Mouse (Mus musculus): Measurements from ENCODE around the gene Fam110a. TPM values are rescaled to one million over a fixed set of nuclear protein-coding genes. Genes with fewer than 3 reads are reported as not detected.

The Fam110a gene
- polyA plus RNA-seq, 1 experiment, result 16.2 TPM

DNA sequence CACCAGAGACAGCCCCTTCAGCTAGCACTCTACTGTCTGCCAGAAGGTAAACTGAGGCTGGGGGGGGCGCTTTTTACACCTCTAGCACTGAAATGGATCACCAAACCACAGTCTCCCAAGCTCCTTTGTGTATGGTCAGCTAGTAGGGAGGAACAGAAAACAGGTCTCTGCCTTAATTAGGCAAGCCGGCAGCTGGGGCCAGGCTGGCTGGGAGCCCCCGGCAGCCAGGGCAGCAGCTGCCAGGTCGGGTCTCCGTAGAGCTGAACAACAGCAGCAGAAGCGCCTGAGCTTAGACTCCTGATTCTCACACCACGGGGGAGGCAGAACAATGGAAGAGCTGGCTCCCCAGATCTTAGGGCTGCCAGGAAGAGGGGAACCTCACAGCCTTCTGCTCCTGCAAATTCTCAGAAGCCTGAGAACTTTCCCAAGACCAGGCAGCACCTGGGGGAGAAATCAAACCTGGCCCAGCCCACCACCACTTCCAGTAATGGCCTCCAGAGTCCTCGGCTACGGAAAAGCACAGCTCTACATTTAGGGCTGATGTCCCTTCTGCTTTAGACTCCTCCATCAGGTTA lies 12.8 kb downstream of the Fam110a start:
- no peak overlapping the region for H3K4me3 ChIP-seq (ENCODE audit: insufficient read depth, low read depth, low read length)
- H3K27me3 ChIP-seq (replicated peaks; ENCODE audit: control insufficient read depth, insufficient read depth, low read length), result no peaks in the 10 kb centered on the region
- WGBS, result 59% methylated on average over 9 of the region's 9 CpGs
- no peak overlapping the region for H3K27ac ChIP-seq (ENCODE audit: insufficient read depth, low read depth, low read length)
- TF ChIP-seq CTCF (conservative IDR thresholded peaks at IDR 0.05; ENCODE audit: insufficient read depth, insufficient read length, low read depth, low read length), result no peak
- TF ChIP-seq POLR2A (IDR thresholded peaks at IDR 0.05; ENCODE audit: low read depth, low read length), result no peak
- H3K36me3 ChIP-seq (ENCODE audit: control insufficient read depth, insufficient read depth, low read length), result no peaks in the 10 kb centered on the region
- 0 out of 2 replicates have a peak, but pooled peaks cover 6% of the 10 kb centered on the region for H3K4me1 ChIP-seq (ENCODE audit: control insufficient read depth, insufficient read depth, low read length)
- no peak for DNase-seq

DNA sequence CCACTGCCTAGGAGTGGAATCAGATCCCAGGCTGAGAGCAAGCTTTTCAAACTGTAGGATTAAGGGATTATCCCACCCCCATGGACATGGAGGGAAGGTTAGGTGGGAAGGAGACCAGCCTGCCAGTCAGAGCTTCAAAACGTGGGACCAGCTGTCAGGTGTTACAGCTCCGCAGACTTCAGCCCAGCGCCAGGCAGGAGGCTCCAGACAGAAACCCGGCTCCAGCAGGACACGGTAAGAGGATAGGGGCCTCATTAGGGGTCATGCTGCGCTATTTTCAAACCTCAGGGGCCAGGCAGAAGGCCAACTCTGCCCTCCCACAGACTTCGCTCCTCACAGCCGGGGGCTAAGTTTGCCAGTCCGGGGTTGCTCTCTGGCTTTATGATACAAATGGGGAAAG lies 16.0 kb downstream of the Fam110a start:
- Histone ChIP-seq H3K4me3 (ENCODE audit: insufficient read depth, low read depth, low read length) (no peak overlapping the region), H3K4me1 (ENCODE audit: control insufficient read depth, insufficient read depth, low read length) (0 out of 2 replicates have a peak, but pooled peaks cover 2% of the 10 kb centered on the region), H3K27ac (ENCODE audit: insufficient read depth, low read depth, low read length) (no peak overlapping the region), H3K27me3 (replicated peaks; ENCODE audit: control insufficient read depth, insufficient read depth, low read length) (no peaks in the 10 kb centered on the region), H3K36me3 (ENCODE audit: control insufficient read depth, insufficient read depth, low read length) (no peaks in the 10 kb centered on the region)
- TF ChIP-seq CTCF (conservative IDR thresholded peaks at IDR 0.05; ENCODE audit: insufficient read depth, insufficient read length, low read depth, low read length), result no peak
- TF ChIP-seq POLR2A (IDR thresholded peaks at IDR 0.05; ENCODE audit: low read depth, low read length), result no peak
- WGBS, result 48% methylated on average over 9 of the region's 9 CpGs
- no peak for DNase-seq

DNA sequence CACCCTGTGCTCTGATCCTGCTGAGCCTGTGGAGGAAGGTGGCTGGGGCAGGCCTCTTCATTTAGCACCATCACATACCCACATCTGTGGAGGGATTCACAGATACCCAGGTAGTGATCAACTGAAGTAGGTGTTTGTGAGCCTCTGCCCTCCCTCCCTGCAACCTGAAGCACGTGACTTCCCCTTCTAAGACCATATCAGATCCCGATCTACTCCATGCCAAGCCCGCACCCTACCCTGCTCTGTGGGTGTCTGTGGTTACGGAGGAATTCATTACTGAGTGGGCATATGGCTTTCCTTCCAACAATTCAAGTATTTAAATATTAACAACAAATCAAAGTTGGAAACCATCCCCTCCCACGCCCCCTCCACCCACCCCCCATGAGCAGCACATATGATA lies 16.7 kb downstream of the Fam110a start:
- no peak for DNase-seq
- WGBS, result 96% methylated on average over 5 of the region's 5 CpGs
- no peaks in the 10 kb centered on the region for H3K27me3 ChIP-seq (replicated peaks; ENCODE audit: control insufficient read depth, insufficient read depth, low read length)
- H3K4me1 ChIP-seq (ENCODE audit: control insufficient read depth, insufficient read depth, low read length), result 0 out of 2 replicates have a peak, but pooled peaks cover 2% of the 10 kb centered on the region
- no peak overlapping the region for H3K27ac ChIP-seq (ENCODE audit: insufficient read depth, low read depth, low read length)
- H3K36me3 ChIP-seq (ENCODE audit: control insufficient read depth, insufficient read depth, low read length), result no peaks in the 10 kb centered on the region
- H3K4me3 ChIP-seq (ENCODE audit: insufficient read depth, low read depth, low read length), result no peak overlapping the region
- no peak for TF ChIP-seq POLR2A (IDR thresholded peaks at IDR 0.05; ENCODE audit: low read depth, low read length)
- no peak for TF ChIP-seq CTCF (conservative IDR thresholded peaks at IDR 0.05; ENCODE audit: insufficient read depth, insufficient read length, low read depth, low read length)

DNA sequence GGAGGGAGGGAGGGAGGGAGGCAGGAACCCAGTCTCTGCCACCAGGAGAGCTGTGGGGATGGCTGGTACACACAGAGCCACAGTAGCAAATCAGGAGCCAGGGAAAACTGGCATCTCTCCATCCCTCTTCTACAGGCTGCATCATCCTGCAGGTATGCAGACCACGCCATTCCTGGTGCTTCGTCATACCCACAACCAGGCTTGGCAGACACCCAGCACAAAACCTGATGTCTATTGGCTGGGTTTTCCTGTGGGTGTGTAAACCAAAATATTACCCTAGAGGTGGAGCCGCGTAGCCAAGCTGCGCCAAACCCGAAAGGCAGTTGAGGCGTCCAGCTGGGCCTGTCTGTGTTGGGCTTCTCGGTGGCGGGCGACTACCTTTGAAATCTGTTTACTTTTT lies 17.5 kb downstream of the Fam110a start:
- Histone ChIP-seq H3K27me3 (replicated peaks; ENCODE audit: control insufficient read depth, insufficient read depth, low read length) (no peaks in the 10 kb centered on the region), H3K36me3 (ENCODE audit: control insufficient read depth, insufficient read depth, low read length) (no peaks in the 10 kb centered on the region), H3K4me1 (ENCODE audit: control insufficient read depth, insufficient read depth, low read length) (0 out of 2 replicates have a peak, but pooled peaks cover 2% of the 10 kb centered on the region), H3K4me3 (ENCODE audit: insufficient read depth, low read depth, low read length) (no peak overlapping the region), H3K27ac (ENCODE audit: insufficient read depth, low read depth, low read length) (no peak overlapping the region)
- 76% methylated on average over 10 of the region's 10 CpGs for WGBS
- TF ChIP-seq POLR2A (IDR thresholded peaks at IDR 0.05; ENCODE audit: low read depth, low read length) (no peak), CTCF (conservative IDR thresholded peaks at IDR 0.05; ENCODE audit: insufficient read depth, insufficient read length, low read depth, low read length) (no peak)
- DNase-seq, result peak; percentile 87

DNA sequence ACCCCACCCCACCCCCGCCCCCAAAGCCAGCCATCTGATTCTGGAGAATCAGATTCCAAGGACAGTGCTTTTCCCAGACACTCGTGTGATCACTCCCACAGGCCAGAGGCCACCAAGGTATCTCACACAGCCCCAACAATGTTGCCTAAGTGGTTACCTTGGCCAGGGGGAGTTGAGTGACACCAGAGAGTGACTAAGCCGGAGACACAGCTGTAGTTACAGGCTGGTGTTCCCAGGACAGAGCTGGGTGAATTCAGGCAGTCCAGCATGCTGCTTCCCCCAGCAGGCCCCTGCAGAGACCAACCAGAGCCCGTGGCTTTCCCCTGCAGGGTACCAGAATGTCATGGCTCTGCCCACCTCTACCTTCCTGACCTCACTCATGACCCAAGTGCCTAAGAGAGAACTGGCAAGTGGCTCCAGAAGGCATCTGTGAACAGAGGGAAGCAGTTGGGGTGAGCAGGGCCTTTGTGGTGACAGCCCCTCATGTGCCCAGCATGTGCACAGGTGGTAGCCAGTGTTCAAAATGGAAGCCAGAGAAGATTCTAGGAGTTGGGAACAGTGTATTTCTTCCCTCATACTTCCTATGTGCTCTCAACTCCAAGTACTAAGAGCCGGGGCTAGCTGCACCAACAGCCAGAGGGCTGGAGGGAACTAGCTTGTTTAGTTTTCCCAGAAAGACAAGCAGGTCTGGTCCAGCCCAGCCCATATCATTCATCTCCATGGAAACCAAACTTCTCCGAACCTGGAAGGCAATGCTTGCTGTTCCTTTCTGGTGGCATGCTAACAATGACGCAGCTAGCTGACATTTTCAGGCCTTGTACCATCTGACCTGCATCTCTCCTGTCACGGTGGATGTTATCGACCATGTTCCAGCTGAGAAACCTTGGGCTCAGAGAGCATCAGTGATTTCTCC lies 18.5 kb downstream of the Fam110a start:
- Histone ChIP-seq H3K27ac (ENCODE audit: insufficient read depth, low read depth, low read length) (no peak overlapping the region), H3K4me3 (ENCODE audit: insufficient read depth, low read depth, low read length) (no peak overlapping the region), H3K36me3 (ENCODE audit: control insufficient read depth, insufficient read depth, low read length) (no peaks in the 10 kb centered on the region), H3K27me3 (replicated peaks; ENCODE audit: control insufficient read depth, insufficient read depth, low read length) (no peaks in the 10 kb centered on the region), H3K4me1 (ENCODE audit: control insufficient read depth, insufficient read depth, low read length) (0 out of 2 replicates have a peak, but pooled peaks cover 2% of the 10 kb centered on the region)
- WGBS, result 76% methylated on average over 9 of the region's 9 CpGs
- TF ChIP-seq POLR2A (IDR thresholded peaks at IDR 0.05; ENCODE audit: low read depth, low read length) (no peak), CTCF (conservative IDR thresholded peaks at IDR 0.05; ENCODE audit: insufficient read depth, insufficient read length, low read depth, low read length) (no peak)
- DNase-seq, result no peak

DNA sequence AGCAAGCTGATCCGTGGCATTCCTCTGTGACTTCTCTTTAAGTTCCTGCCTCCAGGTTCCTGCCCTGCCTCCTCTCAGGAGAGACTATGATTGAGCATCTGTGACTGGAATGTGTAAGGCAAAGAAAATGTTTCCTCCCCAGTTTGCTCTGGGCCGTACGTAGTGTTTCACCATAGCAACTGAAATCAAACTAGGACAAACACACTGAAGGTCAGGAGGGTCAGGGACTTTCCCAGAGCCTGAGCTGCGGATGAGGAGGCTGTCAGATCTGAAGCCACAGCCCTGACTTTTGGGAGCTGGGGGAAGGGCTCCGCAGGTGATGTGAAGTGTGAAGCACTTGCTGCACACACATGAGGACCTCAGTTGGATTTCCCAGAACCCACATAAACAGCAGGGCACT lies 20.7 kb downstream of the Fam110a start:
- no peak for DNase-seq
- 39% methylated on average over 5 of the region's 5 CpGs for WGBS
- TF ChIP-seq CTCF (conservative IDR thresholded peaks at IDR 0.05; ENCODE audit: insufficient read depth, insufficient read length, low read depth, low read length) (no peak), POLR2A (IDR thresholded peaks at IDR 0.05; ENCODE audit: low read depth, low read length) (no peak)
- Histone ChIP-seq H3K27me3 (replicated peaks; ENCODE audit: control insufficient read depth, insufficient read depth, low read length) (no peaks in the 10 kb centered on the region), H3K27ac (ENCODE audit: insufficient read depth, low read depth, low read length) (no peak overlapping the region), H3K4me1 (ENCODE audit: control insufficient read depth, insufficient read depth, low read length) (0 out of 2 replicates have a peak, but pooled peaks cover 2% of the 10 kb centered on the region), H3K36me3 (ENCODE audit: control insufficient read depth, insufficient read depth, low read length) (no peaks in the 10 kb centered on the region), H3K4me3 (ENCODE audit: insufficient read depth, low read depth, low read length) (no peak overlapping the region)

DNA sequence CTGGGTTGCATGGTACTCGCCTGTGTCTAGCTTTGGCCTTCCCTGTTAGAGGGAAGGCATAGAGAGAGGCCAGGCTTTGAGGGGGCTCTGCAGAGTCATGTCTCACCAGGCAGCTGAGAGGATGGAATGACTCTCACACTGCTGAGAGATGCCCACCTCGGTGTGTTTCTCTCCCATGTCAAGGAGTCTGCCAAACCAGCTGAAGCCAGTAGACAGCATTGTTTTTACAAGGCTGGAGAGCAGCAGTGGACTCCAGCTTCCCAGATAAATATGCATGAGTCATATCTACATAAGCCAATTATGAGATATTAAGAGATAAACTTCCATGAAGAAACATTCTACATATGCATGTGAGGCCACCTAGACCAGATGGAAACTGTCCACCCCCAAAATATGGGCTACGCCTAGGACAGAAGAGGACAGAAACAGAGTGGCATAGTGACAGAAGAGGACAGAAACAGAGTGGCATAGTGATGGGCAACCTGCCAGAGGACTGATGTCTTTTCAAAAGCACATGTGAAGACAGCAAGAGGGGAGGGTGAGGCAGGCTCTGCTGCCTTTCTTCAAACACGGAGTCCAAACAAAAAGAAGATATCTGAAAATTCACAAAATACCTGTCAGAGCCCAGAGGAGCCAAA lies 23.4 kb downstream of the Fam110a start:
- no peak for TF ChIP-seq POLR2A (IDR thresholded peaks at IDR 0.05; ENCODE audit: low read depth, low read length)
- TF ChIP-seq CTCF (conservative IDR thresholded peaks at IDR 0.05; ENCODE audit: insufficient read depth, insufficient read length, low read depth, low read length), result no peak
- Histone ChIP-seq H3K27ac (ENCODE audit: insufficient read depth, low read depth, low read length) (no peak overlapping the region), H3K36me3 (ENCODE audit: control insufficient read depth, insufficient read depth, low read length) (no peaks in the 10 kb centered on the region), H3K4me3 (ENCODE audit: insufficient read depth, low read depth, low read length) (no peak overlapping the region), H3K4me1 (ENCODE audit: control insufficient read depth, insufficient read depth, low read length) (no peaks in the 10 kb centered on the region), H3K27me3 (replicated peaks; ENCODE audit: control insufficient read depth, insufficient read depth, low read length) (no peaks in the 10 kb centered on the region)
- no peak for DNase-seq
- WGBS, result 80% methylated on average over 4 of the region's 4 CpGs
